15 mouse cellular contexts compared by ENCODE assay signal in genomic region chr16:22494815-22495214, GRCm38 (mm10). TPM values are rescaled to one million over a fixed set of nuclear protein-coding genes. Genes with fewer than 3 reads are reported as not detected.
A peak's percentile ranks its signal among the peaks of the same experiment; 100 is the strongest.
DNase-seq lines count a peak whose midpoint lies in the region; ATAC-seq and TF ChIP-seq lines count a peak whose summit lies in the region.
"Had no signal": no experiment of that assay in that cellular context is flagged by ENCODE, and none has a peak within 500 bp of the region (broad histone marks: within the 10 kb centered on the region; RNA-seq: fewer than 3 reads in every experiment).

No protein-coding gene starts in this region.

- H3K36me3 ChIP-seq in heart, embryonic 16.5 days (ENCODE audit: control insufficient read depth, insufficient read depth): no peaks in the 10 kb centered on the region
- no peaks in the 10 kb centered on the region for H3K36me3 ChIP-seq in liver, postnatal 0 days (replicated peaks; ENCODE audit: insufficient read depth, low read length)
- H3K36me3 ChIP-seq: embryonic facial prominence, embryonic 13.5 days; midbrain, embryonic 12.5 days had no signal

- TF ChIP-seq CTCF in liver, postnatal 0 days (IDR thresholded peaks at IDR 0.05; ENCODE audit: low read depth): no peak

- WGBS in heart, embryonic 16.5 days: 20% methylated on average over 5 of the region's 5 CpGs
- WGBS in liver, postnatal 0 days (ENCODE audit: insufficient replicate concordance): 62% methylated on average over 5 of the region's 5 CpGs

- ATAC-seq in heart, embryonic 16.5 days (replicated peaks; ENCODE audit: extremely low read depth, insufficient read depth, low FRiP score): peak; percentile 72
- ATAC-seq in liver, postnatal 0 days: no peak
- ATAC-seq: forebrain, embryonic 14.5 days; intestine, postnatal 0 days had no signal

- peaks cover 41% of the 10 kb centered on the region for H3K4me1 ChIP-seq in heart, embryonic 16.5 days (ENCODE audit: control insufficient read depth, insufficient read depth, low read length)
- no peaks in the 10 kb centered on the region for H3K4me1 ChIP-seq in liver, postnatal 0 days (ENCODE audit: insufficient read depth)
- H3K4me1 ChIP-seq: embryonic facial prominence, embryonic 13.5 days had no signal

- H3K27ac ChIP-seq in heart, embryonic 16.5 days (ENCODE audit: low read length): peak overlapping the region; percentile 83
- no peak overlapping the region for H3K27ac ChIP-seq in liver, postnatal 0 days (ENCODE audit: low read depth)
- H3K27ac ChIP-seq: embryonic facial prominence, embryonic 13.5 days; liver, embryonic 14.5 days; midbrain, embryonic 12.5 days had no signal

- no peak overlapping the region for H3K9ac ChIP-seq in heart, embryonic 16.5 days (ENCODE audit: low read length)
- H3K9ac ChIP-seq in liver, postnatal 0 days (replicated peaks): no peak overlapping the region
- H3K9ac ChIP-seq: embryonic facial prominence, embryonic 13.5 days; liver, embryonic 14.5 days; midbrain, embryonic 12.5 days had no signal

- no peaks in the 10 kb centered on the region for H3K9me3 ChIP-seq in heart, embryonic 16.5 days (replicated peaks; ENCODE audit: control insufficient read depth, low read length)
- no peaks in the 10 kb centered on the region for H3K9me3 ChIP-seq in liver, postnatal 0 days (ENCODE audit: low read length)
- H3K9me3 ChIP-seq: embryonic facial prominence, embryonic 13.5 days; midbrain, embryonic 12.5 days had no signal

- no peaks in the 10 kb centered on the region for H3K27me3 ChIP-seq in heart, embryonic 16.5 days (ENCODE audit: control insufficient read depth, insufficient read depth, low read length)
- no peaks in the 10 kb centered on the region for H3K27me3 ChIP-seq in liver, postnatal 0 days (ENCODE audit: insufficient read depth, low read length)
- H3K27me3 ChIP-seq: embryonic facial prominence, embryonic 13.5 days; midbrain, embryonic 12.5 days had no signal

- DNase-seq in adrenal gland, postnatal 10 days: peak; percentile 31
- DNase-seq in adrenal gland, adult 18-20 months (ENCODE audit: low spot score in 2 of 2): no peak
- no peak for DNase-seq in heart, adult 11 months
- DNase-seq in liver: peak; percentile 9
- DNase-seq in liver, postnatal 0 days: no peak
- peak; percentile 29 for DNase-seq in MN1 (ENCODE audit: low spot score)
- DNase-seq in gastrocnemius, adult 18-20 months (ENCODE audit: low spot score): no peak
- DNase-seq: adrenal gland, postnatal 25 days; gastrocnemius, postnatal 10 days had no signal

- no peak for TF ChIP-seq EP300 in liver, postnatal 0 days (IDR thresholded peaks at IDR 0.05; ENCODE audit: low read depth)

- H3K4me3 ChIP-seq in heart, embryonic 16.5 days (ENCODE audit: low read length): no peak overlapping the region
- no peak overlapping the region for H3K4me3 ChIP-seq in liver, postnatal 0 days (ENCODE audit: low read depth, low read length)
- H3K4me3 ChIP-seq: embryonic facial prominence, embryonic 13.5 days; midbrain, embryonic 12.5 days had no signal

- peak overlapping the region; percentile 12; the same call in 1 of the 2 replicates for H3K4me2 ChIP-seq in heart, embryonic 16.5 days (ENCODE audit: low read depth, low read length)
- no peak overlapping the region for H3K4me2 ChIP-seq in liver, postnatal 0 days (ENCODE audit: low read depth, low read length)
- H3K4me2 ChIP-seq: embryonic facial prominence, embryonic 13.5 days; midbrain, embryonic 12.5 days had no signal

RNA-seq across cellular contexts. Expression of gene Etv5, which starts 55.3 kb away (rescaled TPM):
- total RNA-seq in adrenal gland, postnatal 10 days (2021): 10 to 100 TPM; 17.6 to 21.8 TPM
- 10 to 100 TPM; 18.2 to 26.9 TPM for total RNA-seq in adrenal gland, adult 18-20 months (2021)
- polyA plus RNA-seq in heart, embryonic 16.5 days (2015; fragmentation: Nextera tagmentation; extraction: Ambion mirVana): 19.7 and 28.6 TPM in 2 replicates
- polyA plus RNA-seq in liver, postnatal 0 days (2015; fragmentation: Nextera tagmentation; extraction: Ambion mirVana): 2.6 and 2.7 TPM in 2 replicates
- total RNA-seq in gastrocnemius, adult 18-20 months (2021): 1 to 10 TPM; 6.9 to 7.0 TPM

Comparison
In these comparisons a context has a peak if more than half of its experiments do, and no peak if none do; other contexts are left out.
1. DNase-seq: peak in adrenal gland, postnatal 10 days (single experiment), liver (single experiment) and MN1 (single experiment); none in adrenal gland, adult 18-20 months (0 of 2), heart, adult 11 months (single experiment), liver, postnatal 0 days (single experiment) and gastrocnemius, adult 18-20 months (single experiment).